Mouse (Mus musculus) thymus, adult 2 months (tissue): ENCODE results near the gene Sik2.

Source experiments
- CTCF ChIP-seq: fragments of 200-500 bp; IDR thresholded peaks from 2 replicates; pipeline ENCODE4 v1.5.1; 2012; ENCODE audit warnings: mild to moderate bottlenecking, control low read depth, low read length, moderate library complexity, borderline replicate concordance; ENCODE audit not compliant: control insufficient read depth, poor library complexity, insufficient read depth; ENCODE audit errors: extremely low read depth
- POLR2A ChIP-seq: fragments of 200-500 bp; IDR thresholded peaks from 2 replicates; pipeline ENCODE4 v1.6.1; 2012; ENCODE audit warnings: mild to moderate bottlenecking, low read length, control low read depth, moderate library complexity; ENCODE audit not compliant: control insufficient read depth, poor library complexity, insufficient read depth; ENCODE audit errors: extremely low read depth

- no peak for TF ChIP-seq POLR2A
- no peak for TF ChIP-seq CTCF
Measured at GRCm38 (mm10) chr9:51004062-51004461, 4.8 kb downstream of the Sik2 start.
